Mouse (Mus musculus): ENCODE measurements at regions not wholly inside any gene's neighbourhood (a gene's known extent, or its start where the extent isn't known, plus 50 kb on each side); places are given as distances from the start of the nearest gene placed in this dataset.

DNA sequence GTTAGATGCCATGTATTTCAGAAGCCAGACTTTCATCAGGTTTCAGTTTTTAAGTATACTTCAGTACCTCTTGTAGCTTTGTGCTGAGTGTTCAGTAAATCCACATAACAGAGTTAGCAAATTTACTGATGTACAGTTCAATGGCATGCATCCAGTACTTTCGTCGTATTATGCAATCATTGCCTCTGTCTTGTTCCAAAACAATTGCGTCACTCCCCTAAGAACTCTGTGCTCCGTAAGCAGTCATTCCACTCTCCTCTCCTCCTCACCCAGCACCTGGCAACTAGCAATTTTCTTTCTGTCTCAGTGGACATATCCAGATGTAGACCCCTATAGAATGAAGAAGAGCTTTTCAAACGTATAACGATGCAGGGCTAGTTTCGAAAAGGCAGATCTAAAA is 209.5 kb downstream of the Bmp2 start:
- peak; percentile 86 for ATAC-seq
- no peak overlapping the region for H3K27ac ChIP-seq (ENCODE audit: low read depth)
- no peaks in the 10 kb centered on the region for H3K4me1 ChIP-seq (ENCODE audit: insufficient read depth)
- DNase-seq: peak; percentile 25
- H3K36me3 ChIP-seq (replicated peaks; ENCODE audit: insufficient read depth, low read length): no peaks in the 10 kb centered on the region
- H3K27me3 ChIP-seq (ENCODE audit: insufficient read depth, low read length): no peaks in the 10 kb centered on the region
- peak; percentile 63; the same call in 1 of the 2 replicates for TF ChIP-seq EP300 (IDR thresholded peaks at IDR 0.05; ENCODE audit: low read depth)
- no peak for TF ChIP-seq CTCF (IDR thresholded peaks at IDR 0.05; ENCODE audit: low read depth)
- H3K4me2 ChIP-seq (ENCODE audit: low read depth, low read length): no peak overlapping the region
- WGBS (ENCODE audit: insufficient replicate concordance): 60% methylated on average over 7 of the region's 7 CpGs
- no peaks in the 10 kb centered on the region for H3K9me3 ChIP-seq (ENCODE audit: low read length)
- H3K9ac ChIP-seq (replicated peaks): no peak overlapping the region
- no peak overlapping the region for H3K4me3 ChIP-seq (ENCODE audit: low read depth, low read length)

DNA sequence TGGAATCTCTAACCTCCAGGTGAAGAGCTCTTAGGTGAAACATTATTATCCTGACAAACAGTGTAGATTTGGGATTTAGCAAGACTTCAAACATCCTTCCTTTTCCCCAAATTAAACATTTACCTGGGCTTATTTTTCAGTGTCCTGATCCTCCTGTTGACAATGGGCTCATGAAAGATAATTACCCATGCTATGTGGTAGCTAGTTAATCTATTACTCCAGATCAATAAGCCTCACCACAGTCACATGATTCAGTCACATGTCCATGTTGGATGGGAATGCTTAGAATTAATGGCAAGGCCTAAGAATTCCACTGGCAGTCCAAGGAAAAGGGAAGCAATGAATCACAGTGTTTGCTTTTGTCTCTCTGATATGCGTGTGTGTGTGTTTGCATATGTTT is 216.6 kb downstream of the Bmp2 start:
- TF ChIP-seq CTCF (IDR thresholded peaks at IDR 0.05; ENCODE audit: low read depth) (no peak), EP300 (IDR thresholded peaks at IDR 0.05; ENCODE audit: low read depth) (peak; percentile 42; the same call in 1 of the 2 replicates)
- Histone ChIP-seq H3K27ac (ENCODE audit: low read depth) (no peak overlapping the region), H3K4me2 (ENCODE audit: low read depth, low read length) (no peak overlapping the region), H3K36me3 (replicated peaks; ENCODE audit: insufficient read depth, low read length) (no peaks in the 10 kb centered on the region), H3K9me3 (ENCODE audit: low read length) (no peaks in the 10 kb centered on the region), H3K9ac (replicated peaks) (no peak overlapping the region), H3K4me3 (ENCODE audit: low read depth, low read length) (no peak overlapping the region), H3K27me3 (ENCODE audit: insufficient read depth, low read length) (no peaks in the 10 kb centered on the region), H3K4me1 (ENCODE audit: insufficient read depth) (no peaks in the 10 kb centered on the region)
- DNase-seq: no peak
- ATAC-seq: peak; percentile 92
- 74% methylated on average over 1 of the region's 1 CpGs for WGBS (ENCODE audit: insufficient replicate concordance)

DNA sequence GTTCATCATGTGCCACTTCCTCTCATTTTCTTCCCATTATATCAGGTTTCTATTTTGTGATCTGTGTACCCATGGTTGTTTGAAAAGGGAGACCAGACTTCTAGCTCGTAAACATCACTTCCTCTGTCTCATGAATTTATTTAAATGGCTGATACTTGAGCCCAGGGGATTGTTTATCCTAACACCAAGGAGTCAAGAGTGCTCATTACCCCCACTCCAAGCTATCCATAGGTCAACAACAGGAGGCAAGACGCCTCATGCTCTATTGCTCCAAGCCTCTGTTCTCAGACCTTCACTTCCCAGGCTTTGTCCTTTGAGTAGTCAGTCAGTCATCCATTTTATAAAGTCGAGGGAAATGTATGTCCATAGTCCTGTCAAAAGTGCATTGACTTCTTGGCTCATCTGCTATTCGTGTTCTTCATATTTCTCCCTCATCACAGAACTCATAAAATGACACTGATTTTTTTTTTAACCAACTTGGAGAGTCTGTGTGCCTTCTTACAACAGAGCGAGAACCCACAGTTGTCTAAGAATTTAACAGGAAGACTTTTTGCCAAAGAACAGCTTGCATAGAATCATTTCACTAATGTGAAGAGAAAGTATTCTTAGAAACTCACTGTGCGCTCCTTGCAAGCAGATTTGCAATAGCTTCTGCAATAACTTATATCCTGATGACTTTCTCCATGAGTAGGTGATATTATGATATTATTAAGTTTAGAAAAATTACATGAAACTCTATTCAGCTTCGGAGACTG is 231.8 kb downstream of the Bmp2 start:
- H3K9me3 ChIP-seq (ENCODE audit: low read length): no peaks in the 10 kb centered on the region
- H3K4me2 ChIP-seq (ENCODE audit: low read depth, low read length): no peak overlapping the region
- no peak for ATAC-seq
- H3K4me1 ChIP-seq (ENCODE audit: insufficient read depth): no peaks in the 10 kb centered on the region
- no peaks in the 10 kb centered on the region for H3K36me3 ChIP-seq (replicated peaks; ENCODE audit: insufficient read depth, low read length)
- no peak overlapping the region for H3K4me3 ChIP-seq (ENCODE audit: low read depth, low read length)
- no peak for DNase-seq
- WGBS (ENCODE audit: insufficient replicate concordance): 53% methylated on average over 7 of the region's 7 CpGs
- H3K27ac ChIP-seq (ENCODE audit: low read depth): no peak overlapping the region
- TF ChIP-seq CTCF (IDR thresholded peaks at IDR 0.05; ENCODE audit: low read depth): no peak
- TF ChIP-seq EP300 (IDR thresholded peaks at IDR 0.05; ENCODE audit: low read depth): no peak
- no peaks in the 10 kb centered on the region for H3K27me3 ChIP-seq (ENCODE audit: insufficient read depth, low read length)
- H3K9ac ChIP-seq (replicated peaks): no peak overlapping the region

DNA sequence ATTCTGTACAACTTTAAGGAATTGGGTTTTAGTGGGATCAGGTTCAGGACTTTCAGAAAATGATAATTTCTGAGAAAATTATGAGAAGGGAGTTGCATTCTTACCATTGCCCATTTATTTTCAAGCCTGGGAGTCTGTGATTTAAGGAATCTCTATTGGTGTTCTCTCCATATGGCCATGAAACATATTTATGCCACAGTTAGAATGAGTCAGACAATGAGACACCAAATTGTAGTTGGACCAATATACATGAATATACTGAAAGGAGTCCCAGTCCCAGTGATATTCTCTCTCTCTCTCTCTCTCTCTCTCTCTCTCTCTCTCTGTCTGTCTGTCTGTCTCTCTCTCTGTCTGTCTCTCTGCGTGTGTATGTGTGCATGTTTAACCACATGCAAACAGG is 239.1 kb downstream of the Bmp2 start:
- ATAC-seq (no peak), DNase-seq (no peak)
- H3K4me1 ChIP-seq (ENCODE audit: insufficient read depth): no peaks in the 10 kb centered on the region
- H3K27me3 ChIP-seq (ENCODE audit: insufficient read depth, low read length): no peaks in the 10 kb centered on the region
- no peak overlapping the region for H3K4me2 ChIP-seq (ENCODE audit: low read depth, low read length)
- TF ChIP-seq CTCF (IDR thresholded peaks at IDR 0.05; ENCODE audit: low read depth) (no peak), EP300 (IDR thresholded peaks at IDR 0.05; ENCODE audit: low read depth) (no peak)
- H3K9ac ChIP-seq (replicated peaks): no peak overlapping the region
- no peak overlapping the region for H3K27ac ChIP-seq (ENCODE audit: low read depth)
- H3K36me3 ChIP-seq (replicated peaks; ENCODE audit: insufficient read depth, low read length): no peaks in the 10 kb centered on the region
- H3K4me3 ChIP-seq (ENCODE audit: low read depth, low read length): no peak overlapping the region
- 26% methylated on average over 1 of the region's 1 CpGs for WGBS (ENCODE audit: insufficient replicate concordance)
- no peaks in the 10 kb centered on the region for H3K9me3 ChIP-seq (ENCODE audit: low read length)

DNA sequence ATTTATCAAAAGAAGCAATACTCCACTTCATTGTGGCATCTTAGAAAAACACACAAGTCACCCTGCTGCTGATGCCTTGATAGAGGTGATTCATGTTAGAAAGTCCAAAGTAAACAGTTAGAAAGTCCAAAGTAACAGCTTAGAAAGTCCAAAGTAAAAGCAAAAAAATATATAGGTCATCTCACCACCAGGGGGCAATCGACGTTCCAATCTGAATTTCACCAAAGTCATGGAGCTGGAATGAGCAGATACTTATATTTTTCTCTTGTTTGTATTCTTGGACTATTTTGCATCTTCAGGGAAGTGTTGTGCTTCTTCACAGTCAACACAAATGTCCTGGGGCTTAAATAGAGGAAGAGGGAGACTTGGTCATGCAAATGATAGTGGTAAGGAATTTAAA is 241.3 kb downstream of the Bmp2 start:
- Histone ChIP-seq H3K4me1 (ENCODE audit: insufficient read depth) (no peaks in the 10 kb centered on the region), H3K27me3 (ENCODE audit: insufficient read depth, low read length) (no peaks in the 10 kb centered on the region), H3K36me3 (replicated peaks; ENCODE audit: insufficient read depth, low read length) (no peaks in the 10 kb centered on the region), H3K4me3 (ENCODE audit: low read depth, low read length) (no peak overlapping the region), H3K9me3 (ENCODE audit: low read length) (no peaks in the 10 kb centered on the region), H3K4me2 (ENCODE audit: low read depth, low read length) (no peak overlapping the region), H3K27ac (ENCODE audit: low read depth) (no peak overlapping the region), H3K9ac (replicated peaks) (no peak overlapping the region)
- peak; percentile 14 for DNase-seq
- peak; percentile 57 for TF ChIP-seq CTCF (IDR thresholded peaks at IDR 0.05; ENCODE audit: low read depth)
- TF ChIP-seq EP300 (IDR thresholded peaks at IDR 0.05; ENCODE audit: low read depth): no peak
- 31% methylated on average over 2 of the region's 2 CpGs for WGBS (ENCODE audit: insufficient replicate concordance)
- no peak for ATAC-seq

DNA sequence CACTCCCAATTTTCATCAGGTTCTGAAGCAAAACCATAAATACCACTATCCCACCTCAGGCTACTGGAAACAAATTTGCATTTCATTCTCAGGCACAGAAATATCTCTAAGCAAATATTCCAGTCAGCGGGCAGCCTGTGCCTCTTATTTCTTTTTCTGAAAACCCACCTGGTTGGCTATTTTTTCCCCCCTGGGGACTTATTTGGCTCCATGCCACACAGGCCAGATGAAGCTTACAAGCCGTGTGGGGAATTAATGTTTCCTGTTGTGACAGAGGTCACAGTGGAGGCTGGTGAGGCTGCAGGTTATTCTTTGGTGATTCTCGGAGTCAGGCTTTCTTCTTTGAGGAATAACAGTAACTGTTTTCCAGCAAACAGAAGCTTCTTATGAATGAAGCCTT is 250.7 kb downstream of the Bmp2 start:
- Histone ChIP-seq H3K4me3 (ENCODE audit: low read depth, low read length) (no peak overlapping the region), H3K27me3 (ENCODE audit: insufficient read depth, low read length) (no peaks in the 10 kb centered on the region), H3K4me1 (ENCODE audit: insufficient read depth) (no peaks in the 10 kb centered on the region), H3K9me3 (ENCODE audit: low read length) (no peaks in the 10 kb centered on the region), H3K9ac (replicated peaks) (no peak overlapping the region), H3K4me2 (ENCODE audit: low read depth, low read length) (no peak overlapping the region), H3K36me3 (replicated peaks; ENCODE audit: insufficient read depth, low read length) (no peaks in the 10 kb centered on the region), H3K27ac (ENCODE audit: low read depth) (no peak overlapping the region)
- ATAC-seq (no peak), DNase-seq (no peak)
- TF ChIP-seq CTCF (IDR thresholded peaks at IDR 0.05; ENCODE audit: low read depth): no peak
- TF ChIP-seq EP300 (IDR thresholded peaks at IDR 0.05; ENCODE audit: low read depth): no peak
- 52% methylated on average over 3 of the region's 3 CpGs for WGBS (ENCODE audit: insufficient replicate concordance)
